Mouse (Mus musculus) brown adipose tissue, adult 24 weeks (tissue): ENCODE results near the gene Thbs3. TPM values are rescaled to one million over a fixed set of nuclear protein-coding genes. Genes with fewer than 3 reads are reported as not detected.

Experiments
- H3K27ac ChIP-seq: fragments of 200-500 bp; replicated peaks from 2 replicates; pipeline ENCODE4 v1.5.1; 2012; ENCODE audit warnings: low read depth, mild to moderate bottlenecking, low read length
- H3K4me1 ChIP-seq: fragments of 200-500 bp; 2 replicates; pipeline ENCODE4 v1.6.1; 2012; ENCODE audit warnings: low read length, mixed read lengths; ENCODE audit not compliant: control insufficient read depth, insufficient read depth, insufficient read length
- H3K4me3 ChIP-seq: fragments of 200-500 bp; 2 replicates; pipeline ENCODE4 v1.5.1; 2012; ENCODE audit warnings: low read depth, mild to moderate bottlenecking, low read length, moderate library complexity; ENCODE audit not compliant: insufficient read depth
- polyA plus RNA-seq: library from polyadenylated mRNA; stranded (reverse); fragments of >200 nt; gene quantifications from 2 replicates; pipeline ENCODE4 v1.2.4, GENCODE M21; 2012; ENCODE audit not compliant: missing spikeins, insufficient read depth, insufficient read length

Gene Thbs3
- 5.6 and 8.9 TPM in 2 replicates for polyA plus RNA-seq

GRCm38 (mm10) chr3:89214681-89215411, at the start of gene Thbs3:
Thbs3 (plus strand) TSS chr3:89215180.
- Histone ChIP-seq H3K27ac (peak within 1 kb of the TSS; percentile 75), H3K4me3 (peak within 1 kb of the TSS; percentile 84), H3K4me1 (no peaks in the 10 kb centered on the region)

- Histone ChIP-seq H3K4me1 (peaks cover 8% of the 10 kb centered on the region), H3K4me3 (peak overlapping the region; percentile 97), H3K27ac (peak overlapping the region; percentile 87)
Measured at GRCm38 (mm10) chr3:89165268-89165870, 49.6 kb upstream of the Thbs3 start.

GRCm38 (mm10) chr3:89166945-89167344, 48.0 kb upstream of the Thbs3 start:
- Histone ChIP-seq H3K4me3 (no peak overlapping the region), H3K4me1 (peaks cover 8% of the 10 kb centered on the region), H3K27ac (no peak overlapping the region)

GRCm38 (mm10) chr3:89174844-89175243, 40.1 kb upstream of the Thbs3 start:
- 0 out of 2 replicates have a peak, but pooled peaks cover 5% of the 10 kb centered on the region for H3K4me1 ChIP-seq
- no peak overlapping the region for H3K27ac ChIP-seq
- H3K4me3 ChIP-seq: no peak overlapping the region

- no peak overlapping the region for H3K4me3 ChIP-seq
- H3K27ac ChIP-seq: no peak overlapping the region
- 0 out of 2 replicates have a peak, but pooled peaks cover 5% of the 10 kb centered on the region for H3K4me1 ChIP-seq
Measured at GRCm38 (mm10) chr3:89175544-89175943, 39.4 kb upstream of the Thbs3 start.

GRCm38 (mm10) chr3:89176421-89176820, 38.6 kb upstream of the Thbs3 start:
- Histone ChIP-seq H3K4me3 (no peak overlapping the region), H3K4me1 (0 out of 2 replicates have a peak, but pooled peaks cover 5% of the 10 kb centered on the region)

GRCm38 (mm10) chr3:89177242-89178106, 37.5 kb upstream of the Thbs3 start, which contains the start of gene Scamp3:
Scamp3 (plus strand) TSS chr3:89177473.
- 0 out of 2 replicates have a peak, but pooled peaks cover 5% of the 10 kb centered on the region for H3K4me1 ChIP-seq
- H3K4me3 ChIP-seq: peak within 1 kb of the TSS; percentile 77
- peak within 1 kb of the TSS; percentile 50 for H3K27ac ChIP-seq

More at GRCm38 (mm10) chr3:89176421-89176820, 38.6 kb upstream of the Thbs3 start:
- no peak overlapping the region for H3K27ac ChIP-seq

- H3K4me1 ChIP-seq: 0 out of 2 replicates have a peak, but pooled peaks cover 5% of the 10 kb centered on the region
- H3K27ac ChIP-seq: peak overlapping the region; percentile 50
- peak overlapping the region; percentile 77 for H3K4me3 ChIP-seq
Measured at GRCm38 (mm10) chr3:89178107-89178385, 36.9 kb upstream of the Thbs3 start.

GRCm38 (mm10) chr3:89179056-89179455, 35.9 kb upstream of the Thbs3 start:
- Histone ChIP-seq H3K27ac (no peak overlapping the region), H3K4me1 (0 out of 2 replicates have a peak, but pooled peaks cover 5% of the 10 kb centered on the region), H3K4me3 (no peak overlapping the region; the same call in 1 of the 2 replicates)

- Histone ChIP-seq H3K4me1 (peaks cover 5% of the 10 kb centered on the region; the same call in 1 of the 2 replicates), H3K4me3 (no peak overlapping the region), H3K27ac (no peak overlapping the region)
Measured at GRCm38 (mm10) chr3:89181749-89182500, 33.1 kb upstream of the Thbs3 start.

GRCm38 (mm10) chr3:89182531-89183057, 32.4 kb upstream of the Thbs3 start:
- Histone ChIP-seq H3K4me3 (0 out of 2 replicates have a peak overlapping the region, but pooled peaks have one; percentile 54), H3K4me1 (peaks cover 5% of the 10 kb centered on the region; the same call in 1 of the 2 replicates), H3K27ac (no peak overlapping the region)

GRCm38 (mm10) chr3:89183058-89183958, 31.7 kb upstream of the Thbs3 start, which contains the start of gene Fam189b:
Fam189b (plus strand) TSS chr3:89183143.
- H3K27ac ChIP-seq: no peak within 1 kb of the TSS
- peak within 1 kb of the TSS; percentile 54 for H3K4me3 ChIP-seq
- peaks cover under 1% of the 10 kb centered on the region; the same call in 1 of the 2 replicates for H3K4me1 ChIP-seq

GRCm38 (mm10) chr3:89183959-89184315, 31.0 kb upstream of the Thbs3 start:
- Histone ChIP-seq H3K27ac (no peak overlapping the region), H3K4me3 (peak overlapping the region; percentile 54), H3K4me1 (no peaks in the 10 kb centered on the region; the same call in 1 of the 2 replicates)
